Mouse (Mus musculus) naive thymus-derived CD4-positive, alpha-beta T cell, adult 2 months (primary cell): Measurements from ENCODE around the gene Intu.

Experiments
- DNase-seq: peaks from one replicate; pipeline ENCODE4 v3.0.0-alpha.2; 2011; ENCODE audit warnings: low read depth

The Intu gene

DNA sequence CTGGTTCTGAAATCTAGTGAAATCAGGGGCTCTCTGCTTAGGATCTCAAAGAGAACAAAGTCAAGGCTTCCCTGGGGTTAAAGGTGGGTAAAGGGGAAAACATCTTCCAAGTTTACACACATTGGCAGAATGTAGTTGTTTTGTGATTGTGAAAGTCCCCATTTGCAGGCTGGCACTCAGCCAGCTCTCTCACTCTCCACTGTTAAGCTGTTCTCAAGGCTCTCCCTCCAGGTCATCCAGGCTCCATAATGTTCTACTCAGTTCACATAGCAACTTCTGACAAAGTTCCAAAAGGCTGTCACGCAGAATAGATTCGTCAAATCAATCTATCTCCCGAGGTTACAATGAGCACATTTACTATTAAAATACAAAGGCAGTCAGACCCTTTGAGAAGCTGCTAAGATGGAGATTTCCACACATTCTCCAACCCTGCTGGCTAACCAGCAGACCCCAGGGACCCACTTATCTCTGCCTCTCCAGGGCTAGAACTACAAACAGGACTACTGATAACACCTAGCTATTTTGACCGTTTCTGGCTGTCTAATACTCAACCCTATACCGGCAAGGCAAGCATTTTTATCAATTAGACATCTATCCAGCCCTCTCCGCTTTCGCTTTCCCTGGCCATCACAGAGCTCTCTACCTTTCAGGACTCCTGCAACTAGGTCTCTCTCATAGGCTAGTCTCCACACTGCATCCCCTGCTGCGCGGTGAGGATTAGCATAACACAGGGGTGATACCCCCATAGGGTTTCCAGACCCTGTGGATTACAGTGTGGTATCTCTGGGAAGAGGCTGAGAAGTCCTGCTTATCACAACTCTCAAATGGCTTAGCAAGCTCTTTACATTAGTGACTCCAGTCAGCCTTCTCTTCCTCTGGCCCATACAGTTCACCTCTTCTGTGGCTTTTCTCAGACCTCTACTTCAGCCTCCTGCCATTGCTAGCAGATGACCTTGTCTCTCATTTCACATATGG, 2.8 kb upstream of the Intu start:
- DNase-seq, result no peak

DNA sequence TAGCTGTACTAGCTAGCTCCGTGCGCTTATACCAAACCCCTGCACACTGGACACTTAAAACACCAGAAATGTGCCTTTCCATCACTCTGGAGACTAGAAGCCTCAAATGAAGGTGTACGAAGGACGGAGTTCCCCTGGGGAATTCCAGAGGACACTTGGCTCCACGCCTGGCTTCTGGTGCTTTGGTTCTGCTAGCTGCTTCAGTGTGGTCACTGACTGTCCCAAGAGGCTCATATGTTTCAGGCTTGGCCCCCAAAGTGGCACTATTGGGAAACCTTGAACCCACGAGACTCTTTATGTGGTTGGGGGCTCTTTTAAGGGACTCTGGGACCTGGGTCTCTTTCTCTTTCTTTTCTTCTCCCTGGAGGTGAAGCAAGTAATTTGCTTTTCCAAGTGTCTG, 2.1 kb upstream of the Intu start:
- no peak for DNase-seq

DNA sequence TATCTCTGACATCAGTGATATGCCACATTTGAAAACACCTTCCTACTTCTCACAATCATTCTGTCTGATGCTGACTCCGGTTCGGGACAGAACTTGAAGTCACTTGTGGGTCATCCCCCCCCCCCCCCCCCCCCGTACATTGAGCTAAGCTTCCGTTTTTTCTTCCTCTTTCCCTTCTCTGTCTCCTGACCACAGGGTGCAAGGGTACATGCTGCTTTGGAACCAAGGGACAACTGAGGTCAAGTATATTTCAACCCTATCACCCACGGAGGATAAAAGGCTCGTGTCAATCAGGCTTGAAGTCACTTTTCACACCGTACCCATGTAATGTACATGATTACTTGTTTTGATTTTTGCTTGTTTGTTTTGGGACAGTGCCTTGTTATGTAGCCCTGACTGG, 241 bp upstream of the Intu start:
- DNase-seq, result no peak

DNA sequence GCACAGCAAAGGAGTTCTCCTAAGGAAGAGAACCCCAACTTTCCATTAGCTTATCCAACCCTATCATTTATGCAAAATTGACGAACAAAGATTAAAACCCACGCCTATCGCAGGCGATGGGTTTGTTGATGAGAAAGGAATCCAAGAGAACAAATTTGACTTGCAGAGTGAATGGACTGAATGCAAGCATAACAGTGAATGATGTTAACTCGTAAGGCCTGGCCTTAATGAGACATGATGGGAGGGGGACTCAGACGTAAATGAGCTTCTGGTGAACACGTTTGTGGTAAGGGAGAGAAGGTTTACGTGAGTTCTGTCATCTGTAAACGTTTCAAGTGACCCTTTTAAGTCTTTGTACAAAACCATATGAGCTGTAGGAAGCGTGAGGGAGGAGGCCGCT, 1.2 kb downstream of the Intu start:
- no peak for DNase-seq

DNA sequence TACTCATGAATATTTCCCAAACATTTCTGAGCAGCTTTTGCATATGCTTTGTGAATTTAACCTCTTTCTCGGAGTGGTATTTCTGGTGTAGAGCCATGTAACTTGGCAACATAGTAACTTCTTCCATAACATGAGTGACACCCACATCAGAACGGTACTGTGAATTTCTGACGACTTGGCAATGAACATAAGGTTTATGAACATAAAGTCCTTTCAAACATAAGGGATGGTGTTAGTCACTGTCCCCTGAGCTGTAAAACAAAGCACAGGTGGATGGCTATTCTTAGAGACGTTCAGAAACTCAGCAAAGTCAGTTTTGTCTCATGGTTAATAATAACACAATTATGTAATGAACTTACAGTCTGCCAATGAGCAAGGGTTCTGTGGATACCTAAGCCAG, 3.1 kb downstream of the Intu start:
- no peak for DNase-seq

DNA sequence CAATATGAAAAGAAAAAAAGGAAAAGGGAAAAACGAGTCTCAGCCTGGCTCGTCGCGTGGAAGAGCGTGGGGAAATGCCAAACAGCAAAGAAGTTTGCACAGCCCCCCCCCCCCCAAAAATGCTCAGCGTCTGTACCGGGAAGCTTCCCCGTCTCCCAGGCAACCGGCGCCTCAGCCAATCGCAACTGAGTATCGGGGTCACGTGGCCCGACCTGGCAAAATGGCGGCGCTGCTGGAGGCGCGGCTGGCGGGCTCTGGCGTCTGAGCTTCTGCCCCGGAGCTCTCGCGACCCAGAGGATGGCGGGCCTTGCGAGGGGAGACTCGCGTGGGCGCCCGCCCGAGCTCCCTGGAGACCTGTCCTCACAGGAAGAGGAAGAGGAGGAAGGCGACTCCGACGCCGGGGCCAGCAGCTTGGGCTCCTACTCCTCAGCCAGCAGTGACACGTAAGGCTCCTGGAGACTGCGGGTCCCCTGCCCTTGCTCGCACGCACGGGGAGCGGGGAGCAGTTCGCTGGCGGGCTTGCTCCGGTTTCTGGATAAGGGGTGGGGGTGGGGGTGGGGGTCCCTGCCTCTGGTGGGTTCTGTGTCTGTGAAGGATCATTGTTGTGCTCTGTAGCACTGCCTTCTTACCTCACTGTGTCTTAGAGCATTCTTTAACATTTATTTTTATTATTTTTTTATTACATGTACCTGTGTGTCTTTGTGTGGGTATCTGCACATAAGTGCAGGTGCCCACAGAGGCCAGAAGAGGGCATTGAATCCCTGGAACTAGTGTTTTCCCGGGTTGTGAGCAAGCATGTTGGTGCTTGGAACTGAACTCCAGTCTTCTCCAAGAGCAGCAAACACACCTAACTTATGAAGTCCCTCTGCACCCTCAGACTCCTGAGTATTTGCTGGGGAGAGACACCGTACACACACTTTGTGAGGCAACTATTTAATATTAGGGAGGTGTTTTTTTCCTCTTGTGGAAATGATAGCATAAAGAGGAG, 9.8 kb downstream of the Intu start:
- peak; percentile 94 for DNase-seq

DNA sequence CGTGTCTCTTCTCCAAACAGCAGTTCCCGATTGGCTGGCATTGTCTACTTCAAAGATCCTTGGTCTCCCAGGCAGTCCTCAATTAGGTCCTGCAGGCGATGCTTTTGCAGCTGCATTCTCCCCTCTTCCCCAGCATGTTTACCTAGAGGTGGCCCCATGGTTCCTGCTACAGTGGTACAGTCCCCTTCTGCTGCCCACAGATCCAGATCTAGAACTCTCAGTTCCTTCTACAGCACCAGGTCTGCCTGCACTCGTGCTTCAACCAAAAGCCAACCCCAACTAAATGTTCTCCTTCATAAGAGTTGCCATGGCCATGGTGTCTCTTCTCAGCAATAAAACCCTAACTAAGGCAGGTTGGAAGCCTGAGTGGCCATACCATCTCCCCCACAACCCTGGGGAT, 15.5 kb downstream of the Intu start:
- DNase-seq, result no peak

DNA sequence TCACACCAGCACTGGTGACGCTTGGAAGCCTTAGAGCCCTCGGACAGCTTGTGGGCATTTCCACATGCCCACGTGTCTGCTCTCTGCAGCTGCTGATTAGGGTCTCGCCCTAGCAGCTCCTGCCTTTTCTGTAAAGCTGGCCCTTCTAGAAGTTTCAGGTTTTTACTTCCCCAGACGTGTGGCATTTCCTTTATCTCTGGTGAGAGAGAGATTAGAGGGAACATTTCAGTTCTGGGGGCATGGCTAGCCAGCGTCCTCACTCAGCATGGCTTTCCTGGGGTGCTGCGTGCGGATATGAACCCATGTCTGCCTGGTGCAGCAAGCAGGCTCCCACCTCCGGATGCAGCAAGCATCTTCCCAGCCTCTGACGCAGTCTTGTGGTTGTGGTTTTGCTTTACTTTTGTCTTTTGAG, 121.9 kb downstream of the Intu start:
- peak; percentile 76 for DNase-seq

DNA sequence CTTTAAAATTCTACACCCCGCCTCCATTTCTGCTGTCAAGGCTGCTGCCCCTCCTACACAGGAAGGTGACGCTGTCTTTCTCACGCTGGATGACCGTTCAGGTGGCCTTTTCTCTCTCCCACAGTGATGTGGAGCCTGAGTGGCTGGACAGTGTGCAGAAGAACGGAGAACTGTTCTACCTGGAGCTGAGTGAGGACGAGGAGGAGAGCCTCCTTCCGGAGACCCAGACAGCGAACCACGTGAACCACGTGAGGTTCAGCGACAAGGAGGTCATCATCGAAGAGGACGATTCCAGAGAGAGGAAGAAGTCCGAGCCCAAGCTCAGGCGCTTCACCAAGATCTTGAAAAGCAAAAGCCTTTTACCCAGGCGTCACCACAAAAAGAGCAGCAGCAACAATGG, 122.5 kb downstream of the Intu start:
- no peak for DNase-seq

DNA sequence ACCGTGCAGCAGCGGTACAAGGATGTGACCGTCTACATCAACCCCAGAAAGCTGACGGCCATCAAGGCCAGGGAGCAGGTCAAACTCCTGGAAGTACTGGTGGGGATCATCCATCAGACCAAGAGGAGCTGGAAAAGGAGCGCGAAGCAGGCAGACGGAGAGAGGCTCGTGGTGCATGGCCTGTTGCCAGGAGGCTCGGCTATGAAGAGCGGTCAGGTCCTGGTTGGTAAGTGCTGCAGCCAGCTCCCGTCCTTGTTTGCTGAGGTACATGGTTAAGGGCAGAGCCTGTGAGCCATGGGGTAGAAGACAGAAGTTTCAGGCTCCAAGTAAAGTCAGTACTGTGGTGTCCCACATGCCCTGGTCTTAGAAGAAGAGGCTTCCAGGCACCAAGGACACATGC, 122.9 kb downstream of the Intu start:
- DNase-seq, result peak; percentile 5

DNA sequence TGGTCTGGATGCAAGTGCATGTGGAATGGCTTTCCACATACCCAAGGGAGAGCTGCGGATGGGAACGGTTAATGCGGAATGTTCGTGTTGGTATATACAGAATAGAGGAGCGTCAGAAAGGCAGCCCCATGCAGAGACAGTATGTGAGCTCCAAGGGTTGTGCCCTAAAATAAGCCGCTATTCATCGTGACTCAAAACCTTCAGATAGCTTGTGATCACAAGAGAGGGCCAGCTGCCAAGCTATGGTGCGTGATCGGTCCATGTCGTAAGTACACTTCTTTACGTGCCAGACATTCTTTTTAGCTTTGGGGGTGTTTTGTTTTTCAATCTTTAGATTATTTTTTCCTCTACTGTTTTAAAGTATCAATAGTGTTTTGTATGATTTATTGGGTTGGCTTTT, 124.5 kb downstream of the Intu start:
- no peak for DNase-seq

DNA sequence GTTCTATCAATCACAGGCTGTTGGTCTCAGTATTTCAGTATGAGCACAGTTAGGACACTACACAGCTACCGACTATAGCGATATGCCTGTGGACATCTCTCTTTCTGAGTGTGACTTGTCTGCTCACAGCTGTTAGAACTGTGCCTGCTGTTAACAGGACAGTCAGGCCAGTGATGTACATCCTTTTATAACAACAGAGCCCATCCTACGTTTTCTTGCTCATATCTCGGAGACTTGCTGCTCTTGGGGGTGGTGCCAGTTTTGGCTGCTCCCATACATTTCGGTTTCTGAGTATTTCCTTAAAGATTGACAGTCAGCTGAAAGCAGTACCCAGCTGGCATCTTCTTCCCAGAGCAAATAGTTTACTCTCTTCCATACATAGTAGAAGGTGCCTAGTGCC, 125.3 kb downstream of the Intu start:
- DNase-seq, result no peak

DNA sequence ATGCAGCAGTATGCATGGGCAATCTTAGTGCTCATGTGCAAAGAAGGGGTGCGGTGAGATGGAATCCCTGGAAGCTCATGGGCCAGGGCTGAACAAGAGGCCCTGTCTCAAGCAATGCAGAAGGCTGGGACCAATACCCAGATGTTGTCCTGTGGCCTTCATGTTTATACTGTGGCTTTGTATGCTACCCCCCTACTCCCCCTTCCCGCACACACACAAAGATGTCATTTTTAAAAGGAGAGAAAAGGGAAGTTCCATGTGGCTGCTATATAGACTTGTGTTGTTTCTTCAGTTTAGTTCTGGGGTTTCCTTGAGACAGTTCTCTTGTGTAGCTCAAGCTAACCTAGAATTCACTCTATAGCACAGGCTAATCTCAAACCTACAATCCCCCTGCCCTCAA, 129.1 kb downstream of the Intu start:
- DNase-seq, result no peak

DNA sequence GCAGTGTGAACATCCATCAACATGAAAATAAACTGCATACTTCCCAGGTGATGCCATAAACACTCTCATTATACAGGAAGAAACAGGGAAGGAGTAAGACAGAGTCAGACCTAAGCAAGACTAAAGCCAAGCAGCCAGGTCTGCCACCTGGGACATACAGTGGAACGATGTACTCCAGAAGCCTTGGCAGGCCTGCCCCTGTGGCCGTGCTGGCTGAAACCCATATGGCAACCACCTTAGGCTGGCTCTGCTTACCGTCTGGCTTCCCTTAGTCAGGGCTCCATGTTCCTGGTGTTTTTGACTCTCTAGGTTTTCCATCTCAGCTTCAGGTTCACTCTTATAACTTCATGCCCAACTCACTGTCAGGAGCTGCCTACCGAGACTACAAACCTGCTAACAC, 135.0 kb downstream of the Intu start:
- no peak for DNase-seq

DNA sequence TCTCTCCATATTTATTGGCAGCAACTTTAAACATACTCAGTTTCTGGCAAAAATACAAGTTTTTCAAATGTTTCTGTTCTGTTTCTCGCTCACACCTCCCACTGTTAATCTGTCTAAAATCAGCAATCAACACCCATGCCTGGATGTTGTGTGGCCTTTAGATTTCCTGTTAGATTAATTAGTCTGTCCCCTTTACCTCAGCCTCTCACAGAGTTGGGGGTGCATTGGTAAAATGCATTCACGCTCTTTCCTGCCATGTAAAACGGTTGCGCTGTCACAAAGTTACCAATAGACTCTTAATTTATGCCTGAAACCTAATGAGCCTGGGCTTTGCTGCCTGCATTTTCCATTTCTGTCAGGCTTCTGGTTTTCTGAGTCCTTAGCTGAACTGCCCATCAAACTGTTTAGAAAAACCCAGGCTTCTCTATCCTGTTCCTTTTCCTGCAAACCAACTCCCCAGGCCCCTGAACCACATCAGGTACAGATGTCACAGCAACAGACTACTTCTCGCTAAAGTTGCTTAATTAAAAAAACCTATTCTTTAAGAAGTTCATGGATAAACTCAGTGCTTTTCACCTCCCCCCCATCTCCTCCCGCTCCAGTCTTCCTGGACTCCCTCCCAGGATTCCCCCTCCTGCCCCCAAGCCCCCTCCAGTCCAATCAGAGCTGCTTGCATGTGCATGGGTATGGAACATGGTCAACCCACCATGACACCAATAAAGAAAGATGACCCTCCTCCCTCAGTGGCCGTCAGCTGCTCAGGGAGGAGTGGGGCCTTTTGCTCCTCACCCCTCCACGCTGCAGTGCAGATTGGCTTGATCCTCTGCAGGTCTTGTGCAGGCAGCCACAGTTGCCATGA, 136.0 kb downstream of the Intu start:
- no peak for DNase-seq

DNA sequence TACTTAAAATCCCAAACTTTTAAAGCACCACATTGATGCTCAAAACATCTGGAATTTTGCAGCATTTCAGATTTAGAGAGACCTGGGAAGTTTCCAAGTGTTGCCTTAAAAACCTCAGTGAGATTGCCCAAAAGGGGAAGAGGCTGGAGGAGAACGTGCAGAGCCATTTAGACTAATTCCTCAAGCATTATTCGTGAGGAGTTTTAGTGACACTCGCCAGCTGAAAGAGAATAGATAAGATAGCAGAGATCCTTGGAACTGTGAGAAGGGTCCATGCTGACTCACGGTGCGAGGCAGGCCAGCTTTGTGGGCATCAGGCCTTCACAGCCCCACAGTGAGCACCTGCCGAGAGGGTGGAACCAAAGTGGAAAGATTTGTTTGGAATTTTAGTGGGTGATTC, 137.8 kb downstream of the Intu start:
- DNase-seq, result no peak

DNA sequence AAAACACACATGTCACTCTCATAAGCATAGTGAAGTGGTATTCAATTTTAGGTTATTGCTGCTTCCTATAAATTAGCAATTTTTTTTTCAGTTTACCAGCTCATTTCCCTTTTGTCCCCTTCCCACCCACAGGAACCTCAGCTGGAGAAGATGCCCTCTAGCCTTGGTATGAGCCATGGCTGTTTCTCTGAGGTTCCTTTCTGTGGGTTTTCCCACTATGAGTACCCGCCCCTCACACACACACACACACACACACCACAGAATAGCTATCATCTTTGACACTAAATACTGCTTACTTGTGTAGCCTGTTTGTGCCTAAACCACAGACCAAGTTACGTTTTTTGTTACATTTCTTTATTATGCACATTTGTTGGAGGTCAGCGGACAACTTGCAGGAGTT, 138.3 kb downstream of the Intu start:
- no peak for DNase-seq

DNA sequence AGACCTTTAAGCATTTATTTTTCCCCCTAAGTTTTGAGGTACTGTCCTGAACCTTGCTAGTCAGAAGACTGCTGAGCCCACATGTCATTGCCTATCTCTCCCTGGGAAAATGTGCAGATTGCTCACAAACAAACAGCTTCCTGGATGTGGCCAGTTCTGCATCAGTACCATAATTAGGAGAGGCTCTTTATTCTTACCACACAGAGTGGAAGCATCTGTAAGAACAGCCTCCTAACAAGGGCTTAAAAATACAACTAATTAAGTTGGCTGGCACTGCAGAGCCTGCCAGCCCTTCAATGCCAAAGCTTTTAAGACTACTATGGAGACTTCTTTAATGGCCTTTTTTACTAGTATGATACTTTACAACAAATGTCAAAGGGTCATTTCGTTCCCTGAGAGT, 142.4 kb downstream of the Intu start:
- no peak for DNase-seq

DNA sequence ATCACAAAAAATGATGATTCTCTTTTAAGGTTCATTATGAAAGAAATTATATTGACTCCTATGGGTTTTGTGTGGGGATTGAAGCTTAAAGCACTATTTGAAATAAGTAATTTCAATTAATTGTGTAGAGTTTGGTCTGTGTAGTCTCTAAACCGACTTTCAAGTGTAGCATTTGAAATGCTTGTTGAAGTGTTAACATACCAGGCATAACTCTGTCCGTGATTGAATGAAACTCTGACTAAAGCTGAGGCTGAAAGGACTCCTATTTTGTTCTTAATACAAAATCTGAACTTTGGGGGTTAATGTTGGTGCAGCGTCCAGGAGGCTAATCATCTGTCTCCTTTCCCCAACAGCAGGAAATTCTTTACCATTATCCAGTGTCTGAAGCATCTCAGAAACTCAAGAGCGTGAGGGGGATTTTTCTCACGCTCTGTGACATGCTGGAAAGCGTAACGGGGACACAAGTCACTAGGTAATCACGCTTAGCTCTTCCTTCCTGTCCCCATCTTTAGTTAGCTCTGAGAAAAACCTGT, 143.9 kb downstream of the Intu start:
- no peak for DNase-seq

DNA sequence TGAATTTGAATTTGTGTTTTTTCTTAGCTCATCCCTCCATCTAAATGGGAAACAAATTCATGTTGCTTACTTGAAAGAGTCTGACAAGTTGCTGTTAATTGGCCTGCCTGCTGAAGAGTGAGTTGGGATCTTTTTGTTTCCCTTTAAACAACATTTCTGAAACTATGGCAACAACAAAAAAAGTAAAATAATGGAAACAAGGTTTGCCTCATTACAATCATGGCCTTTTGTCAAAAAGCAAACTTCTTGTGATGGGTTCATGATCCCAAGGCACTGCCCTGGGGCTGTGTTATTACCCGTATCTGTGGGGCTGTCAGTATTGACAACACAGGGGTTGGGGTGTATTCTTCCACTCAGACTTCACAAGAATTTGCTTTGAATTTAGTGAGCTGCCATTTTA, 147.8 kb downstream of the Intu start:
- no peak for DNase-seq

DNA sequence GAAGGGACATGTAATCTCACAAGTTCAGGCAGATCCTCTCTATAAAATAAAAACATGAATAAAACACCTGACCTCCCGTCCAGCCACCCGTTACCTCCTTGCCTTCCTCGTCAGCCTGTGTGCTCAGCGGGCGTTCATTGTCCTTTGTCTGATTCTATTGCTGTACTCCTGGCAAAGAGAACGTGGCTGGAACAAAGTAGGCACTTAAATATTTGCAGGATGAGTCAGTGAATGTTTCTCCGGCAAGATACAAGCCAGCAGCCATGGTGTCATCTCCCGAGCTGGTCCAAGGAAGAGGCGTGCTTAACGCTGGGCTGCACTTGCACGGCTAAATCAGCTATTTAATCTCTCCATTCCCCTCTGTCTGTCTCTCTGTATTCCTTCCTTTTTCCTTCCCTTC, 151.3 kb downstream of the Intu start:
- DNase-seq, result no peak

DNA sequence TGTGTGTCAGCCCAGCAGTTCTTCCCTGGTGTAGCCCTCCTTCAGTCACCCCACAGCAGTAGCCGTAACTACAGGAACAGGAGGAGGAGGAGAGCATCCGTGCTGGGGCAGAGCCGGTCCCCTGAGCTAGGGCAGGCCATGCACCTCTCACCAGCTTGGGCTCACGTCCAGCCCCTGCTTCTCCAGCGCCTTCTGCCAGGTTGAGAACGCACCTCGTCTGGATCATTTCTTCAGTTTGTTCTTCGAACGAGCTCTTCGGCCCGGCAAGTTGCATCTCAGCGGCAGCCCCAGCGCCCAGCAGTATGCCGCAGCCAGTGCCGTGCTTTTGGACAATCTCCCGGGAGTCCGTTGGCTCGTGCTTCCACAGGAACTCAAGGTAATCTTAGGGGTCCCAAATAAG, 152.1 kb downstream of the Intu start:
- DNase-seq, result no peak
